In genomic region chr2:18686386-18686785, GRCm38 (mm10) we compare ENCODE assay signal across 19 mouse cellular contexts. TPM values are rescaled to one million over a fixed set of nuclear protein-coding genes. Genes with fewer than 3 reads are reported as not detected.
"Had no signal": no experiment of that assay in that cellular context is flagged by ENCODE, and none has a peak within 500 bp of the region (broad histone marks: within the 10 kb centered on the region; RNA-seq: fewer than 3 reads in every experiment).

No protein-coding gene starts in this region.

- H3K9me3 ChIP-seq: lung, embryonic 15.5 days; megakaryocyte, embryonic 14.5 days; midbrain, embryonic 12.5 days; midbrain, embryonic 15.5 days; neural tube, embryonic 12.5 days; stomach, embryonic 15.5 days had no signal

- H3K27ac ChIP-seq: lung, embryonic 15.5 days; macrophage; midbrain, embryonic 12.5 days; midbrain, embryonic 15.5 days; neural tube, embryonic 12.5 days; stomach, embryonic 15.5 days; stomach, postnatal 0 days had no signal

- ATAC-seq: liver, postnatal 0 days; lung, postnatal 0 days; midbrain, embryonic 15.5 days had no signal

- H3K9ac ChIP-seq: liver, postnatal 0 days; lung, embryonic 15.5 days; midbrain, embryonic 12.5 days; midbrain, embryonic 15.5 days; neural tube, embryonic 12.5 days; stomach, embryonic 15.5 days had no signal

- H3K4me3 ChIP-seq: lung, embryonic 15.5 days; megakaryocyte, embryonic 14.5 days; midbrain, embryonic 12.5 days; midbrain, embryonic 15.5 days; neural tube, embryonic 12.5 days; stomach, embryonic 15.5 days had no signal

- DNase-seq: liver, postnatal 0 days; lung, adult 2 months; lung, postnatal 14 days; lung, postnatal 36 days; right cerebral cortex, postnatal 14 days; thymus, adult 2 months; thymus, postnatal 25 days; thymus, postnatal 4 days had no signal

- H3K4me2 ChIP-seq: lung, embryonic 15.5 days; midbrain, embryonic 12.5 days; midbrain, embryonic 15.5 days; neural tube, embryonic 12.5 days; stomach, embryonic 15.5 days had no signal

RNA-seq across cellular contexts. Expression of gene Spag6, which starts 7.4 kb away (rescaled TPM):
- polyA plus RNA-seq: liver, postnatal 0 days; macrophage; midbrain, postnatal 0 days; neural tube, embryonic 14.5 days had no signal
